Mouse (Mus musculus): Measurements from ENCODE around the gene Arpc5l.
"Not testable (repeated sequence)": the region's sequence is repeated elsewhere in the genome, so short reads cannot be mapped to it uniquely, and the experiment has no call there.

The Arpc5l gene

DNA sequence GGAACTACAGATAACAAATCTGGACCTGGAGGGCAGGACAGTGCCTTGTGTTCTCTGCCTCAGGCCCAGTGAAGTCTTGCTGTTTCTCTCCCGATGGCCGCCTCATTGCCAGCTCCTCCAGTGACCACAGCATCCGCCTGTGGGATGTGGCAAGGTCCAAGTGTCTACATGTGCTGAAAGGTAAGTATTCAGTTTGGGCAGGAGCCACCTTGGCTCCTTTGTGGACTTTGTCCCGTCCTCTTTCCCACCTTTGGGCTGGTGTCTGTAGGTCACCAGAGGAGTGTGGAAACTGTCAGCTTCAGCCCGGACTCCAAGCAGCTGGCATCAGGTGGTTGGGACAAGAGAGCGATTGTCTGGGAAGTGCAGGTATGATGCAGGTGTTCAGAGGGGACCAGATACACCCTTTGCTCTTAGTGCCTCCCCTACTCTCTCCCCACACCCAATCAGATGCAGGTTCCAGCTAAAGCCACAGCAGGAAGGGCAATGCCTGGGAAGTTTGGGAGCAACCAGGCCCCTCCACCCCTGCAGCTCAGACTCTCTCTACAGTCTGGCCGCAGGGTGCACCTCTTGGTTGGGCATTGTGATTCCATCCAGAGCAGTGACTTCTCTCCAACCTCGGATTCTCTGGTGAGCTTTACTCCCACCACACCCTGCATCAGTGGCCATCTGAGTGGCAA is 5.1 kb upstream of the Arpc5l start:
- no peak for DNase-seq (ENCODE audit: low spot score)

DNA sequence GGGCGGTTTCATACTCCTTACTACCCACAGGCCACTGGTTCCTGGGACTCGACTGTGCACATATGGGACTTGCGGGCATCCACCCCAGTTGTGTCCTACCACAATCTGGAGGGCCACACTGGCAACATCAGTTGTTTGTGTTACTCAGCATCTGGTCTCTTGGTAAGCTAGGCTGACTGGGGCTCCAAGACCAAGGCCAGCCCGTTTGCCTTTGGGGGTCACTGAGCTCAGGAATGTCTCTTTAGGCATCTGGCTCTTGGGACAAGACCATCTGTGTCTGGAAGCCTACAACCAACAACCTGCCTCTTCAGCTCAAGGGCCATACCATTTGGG is 4.6 kb upstream of the Arpc5l start:
- DNase-seq (ENCODE audit: low spot score), result no peak

DNA sequence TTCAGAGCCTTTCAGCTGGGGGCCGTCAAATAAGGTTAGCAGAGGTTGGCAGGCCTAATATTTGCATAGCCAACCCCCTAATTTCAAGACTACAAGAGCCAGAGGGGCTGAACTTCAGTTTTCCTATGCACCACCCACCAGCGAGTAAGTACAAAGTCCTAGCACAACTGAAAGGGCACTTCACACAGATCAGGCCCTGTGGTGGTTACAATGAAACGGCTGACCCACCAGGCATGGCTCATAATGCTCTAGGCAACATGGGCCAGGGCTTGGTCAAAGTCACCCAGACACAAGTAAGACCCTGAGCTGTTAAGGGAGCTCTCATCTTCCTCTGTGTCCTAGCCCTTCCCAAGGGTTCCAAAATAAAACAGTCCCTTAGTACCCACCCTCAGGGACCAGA is 3.3 kb upstream of the Arpc5l start:
- DNase-seq (ENCODE audit: low spot score), result no peak

DNA sequence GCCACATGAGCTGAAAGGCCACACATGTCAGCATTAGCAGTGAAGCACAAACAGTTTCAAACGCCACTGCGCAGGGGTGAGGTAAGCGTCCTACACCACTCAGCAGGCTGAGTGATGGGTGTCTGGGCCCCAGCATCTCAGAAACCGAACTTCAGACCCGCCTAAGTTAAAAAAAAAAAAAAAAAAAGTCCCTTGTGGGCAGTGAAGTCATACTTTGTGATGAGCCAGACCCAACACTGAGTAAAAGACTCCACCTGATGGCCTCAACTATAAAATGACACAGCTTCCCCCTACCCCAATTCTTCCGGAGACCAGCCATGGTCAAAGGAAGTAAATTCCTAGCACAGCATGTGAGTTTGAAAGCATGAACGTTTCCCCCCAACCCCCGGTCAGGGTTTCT is 2.0 kb upstream of the Arpc5l start:
- DNase-seq (ENCODE audit: low spot score), result no peak

DNA sequence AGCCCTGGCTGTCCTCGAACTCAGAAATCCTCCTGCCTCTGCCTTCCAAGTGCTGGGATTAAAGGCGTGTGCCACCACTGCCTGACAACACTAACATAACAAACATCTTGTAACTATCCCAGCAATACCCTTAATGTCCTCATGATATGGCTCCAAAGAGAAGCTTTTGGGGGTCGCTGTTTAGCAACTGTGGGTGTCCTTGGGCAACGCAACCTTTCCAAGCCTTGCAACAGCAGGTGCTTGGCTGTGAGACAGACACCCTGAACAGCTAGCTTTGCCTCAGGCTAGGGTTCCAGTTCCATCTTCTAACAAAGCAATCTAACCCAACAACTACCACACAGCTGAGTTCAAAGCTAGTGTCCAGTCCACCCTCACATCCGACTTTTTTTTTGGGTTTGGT is 1.6 kb upstream of the Arpc5l start:
- no peak for DNase-seq (ENCODE audit: low spot score)

DNA sequence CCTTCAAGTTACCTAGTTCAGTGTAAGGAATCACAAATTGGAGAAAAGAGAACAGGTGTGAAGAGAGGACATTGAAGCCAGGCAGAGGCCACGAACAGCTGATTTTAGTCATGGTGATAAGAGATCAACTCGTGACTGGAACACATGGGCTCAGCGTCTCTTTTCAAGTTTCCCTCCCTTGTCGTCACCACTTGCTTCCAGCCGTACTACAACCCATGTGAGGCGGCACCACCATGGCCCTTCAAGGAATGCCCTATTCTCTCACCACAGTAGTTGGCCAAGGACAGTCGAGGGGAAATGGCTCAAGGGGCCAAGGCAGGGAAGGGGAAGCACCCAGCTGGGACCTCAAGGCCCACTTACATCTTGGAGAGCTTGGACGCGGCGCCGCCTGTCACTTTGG is 776 bp upstream of the Arpc5l start:
- no peak for DNase-seq (ENCODE audit: low spot score)

DNA sequence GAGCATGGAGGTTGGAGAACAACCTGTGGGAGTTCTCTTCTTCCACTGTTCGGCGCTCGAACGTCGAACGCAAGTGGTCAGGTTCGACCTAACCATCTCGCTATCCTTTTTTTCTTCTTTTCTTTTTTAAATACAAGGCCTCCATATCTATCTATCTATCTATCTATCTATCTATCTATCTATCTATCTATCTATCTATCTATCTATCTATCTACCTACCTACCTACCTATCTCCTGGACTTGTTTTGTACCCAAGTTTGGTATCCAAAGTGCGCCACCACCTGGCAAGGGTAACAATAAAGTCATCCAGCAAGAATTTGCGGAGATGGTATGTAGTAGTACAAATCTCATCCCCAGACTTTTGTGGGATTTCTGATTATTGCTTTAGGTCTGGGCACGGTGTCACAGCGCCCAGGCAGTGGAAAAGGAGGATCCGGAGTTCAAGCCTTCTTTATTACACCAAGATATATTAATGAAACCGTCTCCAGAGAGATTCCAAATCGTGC is 479 bp downstream of the Arpc5l start, which contains the start of gene Rpl35:
Gene Rpl35, minus strand, starts transcription at position 51 of the 506 bp plus-strand sequence.
- peak; percentile 50 for DNase-seq (ENCODE audit: low spot score)

DNA sequence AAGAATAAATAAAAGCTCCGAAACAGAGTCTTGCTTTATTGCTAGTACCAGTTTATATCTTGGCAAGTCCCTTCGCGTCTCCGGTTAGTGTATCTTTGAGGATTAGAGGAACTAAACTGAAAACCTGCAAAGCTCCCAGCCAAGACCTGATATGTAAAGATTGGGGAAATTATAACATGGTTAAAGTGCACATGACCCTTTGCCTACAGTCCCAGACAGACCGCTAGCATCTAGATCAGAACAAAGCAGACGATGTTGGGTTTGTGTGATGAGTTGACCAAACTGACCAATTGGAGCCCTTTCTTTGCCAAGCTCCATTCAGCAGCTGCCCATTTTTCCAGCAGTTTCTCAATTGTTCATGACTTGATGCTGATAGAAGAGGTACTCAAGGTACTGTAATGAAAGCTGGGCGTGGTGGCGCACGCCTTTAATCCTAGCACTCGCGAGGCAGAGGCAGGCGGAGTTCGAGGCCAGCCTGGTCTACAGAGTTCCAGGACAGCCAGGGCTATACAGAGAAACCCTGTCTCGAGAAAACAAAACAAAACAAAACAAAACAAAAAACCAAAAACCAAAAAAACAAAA is 1.1 kb downstream of the Arpc5l start:
- no peak for DNase-seq (ENCODE audit: low spot score)

DNA sequence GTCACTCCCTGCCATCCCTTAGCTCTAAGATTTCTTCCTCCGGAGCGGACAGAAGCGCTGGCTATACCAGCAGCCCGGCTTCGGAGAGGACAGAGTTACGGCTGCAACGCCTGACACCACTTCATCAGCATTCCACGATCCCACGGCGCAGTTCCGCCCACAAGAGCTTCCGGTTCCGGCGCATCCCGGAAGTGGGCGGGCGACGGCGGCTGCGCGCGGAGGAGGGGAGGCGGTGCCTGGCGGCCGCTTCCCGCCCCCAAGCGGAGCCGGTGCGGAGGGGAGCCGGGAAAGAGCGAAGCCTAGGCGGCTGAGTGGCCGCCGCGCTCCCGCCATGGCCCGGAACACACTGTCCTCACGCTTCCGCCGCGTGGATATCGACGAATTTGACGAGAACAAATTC is 2.7 kb downstream of the Arpc5l start:
- peak; percentile 95 for DNase-seq (ENCODE audit: low spot score)

DNA sequence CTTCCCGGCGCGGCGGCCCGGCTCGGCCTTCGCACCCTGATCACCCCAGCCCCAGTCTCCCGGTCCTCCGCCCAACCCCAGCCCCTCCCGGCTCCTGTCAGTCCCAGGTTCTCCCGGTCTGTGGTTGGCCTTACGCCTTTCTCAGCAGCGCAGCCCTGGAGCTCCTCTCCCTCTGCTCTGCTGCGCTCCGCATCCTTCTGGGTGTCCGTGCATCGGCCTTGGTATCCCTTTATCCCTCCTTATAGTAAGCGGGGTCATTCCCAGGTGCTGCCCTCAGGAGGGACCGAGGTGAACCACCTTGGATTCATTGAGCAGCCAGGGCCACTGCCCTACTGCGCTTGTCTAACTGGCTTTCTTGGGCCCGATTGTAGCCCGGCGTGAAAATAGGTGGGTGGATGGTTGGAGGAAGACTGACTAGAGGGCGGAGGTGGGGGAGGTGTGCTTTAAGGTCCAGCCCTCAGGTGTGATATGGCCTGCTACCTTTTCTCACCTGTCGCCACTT is 3.3 kb downstream of the Arpc5l start:
- DNase-seq (ENCODE audit: low spot score), result no peak

DNA sequence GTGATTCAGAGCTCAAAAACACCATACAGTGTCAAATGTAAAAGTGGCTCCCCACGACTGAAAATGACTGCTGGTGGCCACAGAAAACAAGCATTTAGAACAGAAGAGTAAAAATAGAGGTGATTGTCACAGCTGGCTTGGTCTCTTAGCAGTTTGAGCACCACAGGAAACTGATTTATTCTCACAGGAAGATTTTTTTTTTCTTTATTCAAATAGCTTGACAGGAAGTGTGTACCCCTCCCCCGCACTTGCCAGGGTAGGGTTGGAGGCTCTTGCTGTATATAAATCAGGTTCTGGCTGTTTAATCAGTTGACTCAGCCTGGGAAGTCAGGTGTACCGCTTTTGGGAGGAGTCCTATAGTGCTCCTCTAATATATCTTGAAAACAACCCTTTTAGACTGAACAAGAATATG is 3.8 kb downstream of the Arpc5l start:
- DNase-seq (ENCODE audit: low spot score), result peak; percentile 64

DNA sequence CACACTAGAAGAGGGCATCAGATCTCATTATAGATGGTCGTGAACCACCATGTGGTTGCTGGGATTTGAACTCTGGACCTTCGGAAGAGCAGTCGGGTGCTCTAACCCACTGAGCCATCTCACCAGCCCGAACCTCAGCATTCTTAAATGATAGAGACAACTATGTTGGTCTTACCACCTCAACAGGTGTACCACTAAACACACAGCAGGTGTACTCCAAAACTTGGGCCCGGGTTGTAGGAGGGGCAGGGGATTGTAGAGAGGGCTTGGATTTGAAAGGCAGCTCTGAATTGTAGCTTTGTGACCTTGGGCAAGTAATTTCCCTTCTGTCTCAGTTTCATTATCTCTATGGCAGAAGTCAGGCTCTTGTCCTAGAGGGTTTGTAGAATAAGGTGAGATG is 5.0 kb downstream of the Arpc5l start:
- DNase-seq (ENCODE audit: low spot score), result not testable (repeated sequence)

DNA sequence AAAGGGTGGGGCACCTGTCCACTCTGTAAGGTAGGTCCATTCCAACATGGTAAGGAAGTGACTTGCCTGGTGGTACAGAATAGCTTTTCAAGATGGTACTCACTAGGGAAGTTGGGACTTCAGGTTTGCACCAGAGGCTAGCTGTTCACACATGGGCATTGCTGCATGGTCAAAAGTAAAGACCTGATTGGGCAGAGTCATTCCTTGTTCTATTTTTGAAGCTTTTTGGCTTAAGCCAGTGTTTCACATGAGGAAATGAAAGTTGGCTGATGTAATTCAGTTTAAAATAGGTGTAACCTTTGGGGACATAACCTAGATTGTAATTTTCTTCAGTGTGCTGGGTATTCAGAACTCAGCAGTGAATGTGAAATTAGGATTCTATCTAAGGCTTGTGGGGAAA is 6.1 kb downstream of the Arpc5l start:
- DNase-seq (ENCODE audit: low spot score), result peak; percentile 42

DNA sequence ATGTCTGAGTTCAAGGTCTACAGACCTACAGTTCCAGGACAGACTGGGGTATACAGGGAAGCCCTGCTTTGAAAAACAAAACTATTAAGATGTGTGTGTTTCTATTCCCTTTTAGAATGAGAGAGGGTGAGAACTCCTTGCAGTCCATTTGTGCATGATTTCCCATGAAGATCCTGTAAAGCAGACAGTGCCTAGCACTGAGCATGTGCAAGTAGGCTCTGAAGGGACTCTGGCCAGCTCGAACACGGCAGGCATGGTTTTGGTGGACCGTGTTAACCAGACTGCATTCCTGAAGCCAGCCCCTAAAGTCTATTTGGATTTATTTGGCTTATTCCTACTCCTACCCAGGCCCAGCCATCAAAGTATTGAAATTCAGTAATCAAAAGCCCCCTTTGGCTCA is 6.8 kb downstream of the Arpc5l start:
- no peak for DNase-seq (ENCODE audit: low spot score)

DNA sequence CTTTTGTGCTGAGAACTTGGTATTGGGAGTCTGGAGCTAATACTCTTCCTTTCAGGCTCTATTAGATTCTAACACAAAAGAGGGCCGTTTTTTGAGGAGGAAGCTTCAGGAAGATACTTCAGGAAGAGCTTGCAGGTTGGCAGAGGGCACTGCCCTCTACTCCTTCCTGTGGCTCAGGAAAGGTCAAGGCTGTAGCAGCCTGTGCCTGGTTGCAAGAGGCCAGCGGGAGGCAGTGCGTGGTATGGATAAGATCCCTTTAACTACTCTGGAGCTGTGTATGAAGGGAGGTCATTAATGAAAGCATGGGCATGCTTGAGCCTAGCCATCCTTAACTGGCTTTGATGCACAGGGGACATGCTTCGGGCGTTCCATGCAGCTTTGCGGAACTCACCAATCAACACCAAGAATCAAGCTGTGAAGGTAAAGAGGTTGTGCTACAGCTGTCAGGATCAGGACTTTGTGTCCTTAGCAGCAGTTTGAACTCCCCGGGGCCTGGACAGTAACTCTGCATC is 7.7 kb downstream of the Arpc5l start:
- no peak for DNase-seq (ENCODE audit: low spot score)

DNA sequence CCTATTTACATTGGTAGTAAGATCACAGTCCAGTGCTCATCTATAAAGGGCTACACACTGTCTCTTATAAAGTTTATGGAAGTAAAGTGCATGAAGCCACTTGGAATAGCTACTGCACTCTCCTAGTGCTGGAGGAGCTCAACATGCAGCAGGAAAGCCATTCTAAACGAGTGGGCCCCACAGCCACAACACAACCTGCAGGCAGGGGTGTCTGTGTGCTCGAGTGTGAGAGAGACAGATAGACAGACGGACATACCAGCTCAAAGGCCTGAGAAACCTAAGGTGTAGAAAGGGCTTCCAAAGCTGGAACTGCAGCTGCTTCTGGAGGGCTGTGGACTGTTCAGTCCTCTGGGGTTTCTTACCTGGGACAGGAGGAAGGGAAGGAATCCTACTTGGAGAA is 11.4 kb downstream of the Arpc5l start:
- DNase-seq (ENCODE audit: low spot score), result no peak

DNA sequence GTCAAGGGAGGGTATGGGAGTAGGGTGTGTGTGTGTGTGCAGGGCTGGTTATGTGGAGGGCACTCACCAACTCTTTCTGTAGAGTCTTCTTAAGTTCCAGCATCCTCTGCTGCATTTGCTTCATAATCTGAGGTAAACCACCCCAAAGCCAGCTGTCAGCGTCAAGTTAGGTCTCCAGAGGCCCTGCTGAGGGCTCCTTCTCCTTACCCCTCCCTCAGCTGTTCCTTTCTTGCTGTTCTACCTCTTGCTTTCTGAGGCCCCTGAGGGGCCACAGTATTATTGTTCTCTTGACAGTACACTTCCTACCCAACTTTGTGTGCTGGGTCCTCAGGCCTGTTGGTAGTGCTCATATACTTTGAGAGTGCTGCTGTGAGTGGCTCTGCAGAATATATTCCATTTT is 14.9 kb downstream of the Arpc5l start:
- no peak for DNase-seq (ENCODE audit: low spot score)

DNA sequence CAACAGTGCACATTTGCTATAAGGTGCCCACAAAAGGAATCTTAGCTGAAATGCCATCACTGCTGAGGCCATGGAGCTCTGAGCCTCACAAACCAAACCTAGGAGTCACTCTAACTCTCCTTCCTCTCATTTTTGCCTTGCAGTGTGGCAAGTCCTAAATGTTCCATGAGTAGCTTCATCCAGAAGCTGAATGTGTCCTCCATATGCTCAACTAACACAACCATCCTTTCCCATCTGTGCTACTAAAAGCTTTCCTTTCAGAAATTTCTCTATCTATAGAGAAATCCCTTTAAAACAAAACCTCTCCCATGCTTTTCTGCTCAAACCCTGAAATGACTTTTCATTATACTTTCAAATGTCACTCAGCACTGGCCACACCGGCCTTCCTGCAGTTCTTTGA is 26.5 kb downstream of the Arpc5l start:
- no peak for DNase-seq (ENCODE audit: low spot score)

DNA sequence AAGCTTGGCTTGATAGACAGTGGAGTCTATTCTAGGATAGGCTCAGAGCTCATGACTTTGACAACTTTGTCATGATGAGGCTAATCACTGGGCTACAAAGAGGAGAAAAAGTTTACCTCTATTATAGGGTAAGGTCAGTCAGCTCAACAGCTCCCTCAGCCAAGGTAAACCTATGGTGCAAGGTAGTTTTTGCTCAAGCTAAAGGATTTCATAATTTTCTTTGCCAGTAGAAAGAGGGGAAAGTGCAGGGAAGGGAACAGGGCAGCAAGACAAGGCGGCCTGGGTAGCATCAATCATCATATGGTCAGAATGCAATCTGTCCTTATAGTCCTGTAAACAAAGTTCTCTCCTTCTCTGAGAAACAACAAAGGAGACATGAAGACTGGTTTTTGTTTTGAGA is 35.1 kb downstream of the Arpc5l start:
- no peak for DNase-seq (ENCODE audit: low spot score)

DNA sequence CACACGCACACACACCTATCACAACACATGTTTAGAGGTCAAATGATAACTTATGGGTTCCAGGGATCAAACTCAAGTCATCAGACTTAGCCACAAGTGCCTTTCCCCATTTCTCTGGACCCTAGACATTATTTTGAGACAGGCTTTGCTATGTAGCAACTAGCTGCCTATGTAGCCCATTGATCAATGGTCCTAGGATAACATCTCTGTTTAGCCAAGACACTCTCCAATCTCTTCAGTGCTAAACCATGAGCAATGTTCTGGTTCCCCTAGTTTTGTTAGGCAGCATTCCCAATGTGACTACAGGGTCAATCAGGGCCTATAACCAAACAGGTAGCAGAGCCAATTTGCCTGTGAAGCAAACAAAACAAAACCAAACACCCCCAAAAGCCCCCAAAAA is 43.4 kb downstream of the Arpc5l start:
- no peak for DNase-seq (ENCODE audit: low spot score)

DNA sequence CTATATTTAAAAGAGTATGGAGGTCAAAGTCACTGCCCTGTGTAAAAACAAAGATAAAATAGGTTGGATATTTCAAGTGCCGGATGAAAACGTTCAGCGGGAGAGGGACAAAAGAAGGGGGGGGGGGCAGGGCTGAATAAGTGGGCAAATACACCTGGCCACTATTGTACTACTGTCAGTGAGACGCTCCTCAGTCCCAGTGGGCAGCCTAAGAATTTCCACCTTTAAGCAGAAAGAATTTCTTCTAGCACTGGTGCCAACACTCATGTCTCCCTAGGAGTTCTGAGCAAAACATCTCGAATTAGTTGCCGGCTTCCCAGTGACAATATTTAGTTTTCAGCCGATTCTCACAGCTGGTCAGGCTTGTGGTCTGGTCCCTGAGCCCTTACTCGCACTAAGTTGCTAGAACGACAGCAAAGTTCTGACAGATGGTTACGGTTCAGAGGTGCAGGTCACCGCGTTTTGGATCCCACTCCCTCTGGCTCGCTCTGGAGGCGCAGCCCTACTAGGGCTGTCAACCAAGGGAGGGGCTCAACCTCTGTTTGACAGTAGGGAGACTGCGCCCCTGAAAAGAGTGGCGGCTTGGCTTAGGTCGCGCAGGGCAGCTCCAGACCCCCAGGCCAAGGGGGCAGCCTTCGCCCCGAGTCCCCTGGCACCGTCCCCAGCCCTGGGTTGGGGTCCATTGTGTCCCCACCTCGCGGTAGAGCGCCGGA is 59.7 kb downstream of the Arpc5l start:
- no peak for DNase-seq (ENCODE audit: low spot score)

Data from lung, postnatal 25 days (tissue).